Mouse (Mus musculus): Measurements from ENCODE around the gene Slc22a17. TPM values are rescaled to one million over a fixed set of nuclear protein-coding genes. Genes with fewer than 3 reads are reported as not detected.
"Not testable (repeated sequence)": the region's sequence is repeated elsewhere in the genome, so short reads cannot be mapped to it uniquely, and the experiment has no call there.

The Slc22a17 gene
- 0.27 TPM for polyA plus RNA-seq (2012; fragmentation: generic; extraction: Trizol)
- long read RNA-seq, experiment 1, result 0 reads
- long read RNA-seq, experiment 2, result 0 reads

DNA sequence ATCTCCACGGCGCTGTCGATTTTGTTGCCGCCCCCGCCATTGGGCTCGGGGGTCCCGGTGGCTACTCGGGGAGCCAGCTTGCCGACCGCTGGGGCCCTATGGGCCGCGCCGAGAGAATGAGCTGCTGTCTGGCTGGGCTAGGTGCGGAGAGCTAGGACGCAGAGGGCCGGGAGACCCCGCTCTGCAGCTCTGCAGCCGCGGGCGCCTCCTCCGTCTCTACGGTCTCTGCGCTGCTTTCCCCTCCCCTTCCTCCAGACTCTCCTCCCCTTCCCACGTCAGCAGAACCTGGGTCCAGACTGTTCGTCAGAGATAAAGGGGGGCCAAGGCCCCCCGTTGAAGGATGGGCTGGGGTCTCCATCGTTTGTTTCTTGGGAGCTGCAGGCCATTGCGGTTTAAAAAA, at the start of gene Slc22a17:
Gene Slc22a17, minus strand, starts transcription at position 247 of the 400 bp plus-strand sequence.
- Histone ChIP-seq H3K79me2 (ENCODE audit: control insufficient read depth, insufficient read depth) (no peaks in the 10 kb centered on the region), H3K4me3 (ENCODE audit: insufficient read depth, poor library complexity, severe bottlenecking) (no peak within 1 kb of the TSS), H3K27me3 (ENCODE audit: control insufficient read depth, insufficient read depth, insufficient read length) (peaks cover 42% of the 10 kb centered on the region), H3K79me3 (ENCODE audit: low read depth) (no peaks in the 10 kb centered on the region), H3K36me3 (ENCODE audit: control insufficient read depth, insufficient read depth) (no peaks in the 10 kb centered on the region), H3ac (ENCODE audit: control insufficient read depth, insufficient read length, low read depth) (no peak within 1 kb of the TSS)
- no peak for TF ChIP-seq CEBPB (IDR thresholded peaks at IDR 0.05; ENCODE audit: low read depth)
- TF ChIP-seq FOSL1 (IDR thresholded peaks at IDR 0.05; ENCODE audit: insufficient read depth, low read length, poor library complexity, severe bottlenecking), result no peak
- TF ChIP-seq MYOG (IDR thresholded peaks at IDR 0.05; ENCODE audit: control insufficient read depth, extremely low read depth, insufficient read length), result no peak

DNA sequence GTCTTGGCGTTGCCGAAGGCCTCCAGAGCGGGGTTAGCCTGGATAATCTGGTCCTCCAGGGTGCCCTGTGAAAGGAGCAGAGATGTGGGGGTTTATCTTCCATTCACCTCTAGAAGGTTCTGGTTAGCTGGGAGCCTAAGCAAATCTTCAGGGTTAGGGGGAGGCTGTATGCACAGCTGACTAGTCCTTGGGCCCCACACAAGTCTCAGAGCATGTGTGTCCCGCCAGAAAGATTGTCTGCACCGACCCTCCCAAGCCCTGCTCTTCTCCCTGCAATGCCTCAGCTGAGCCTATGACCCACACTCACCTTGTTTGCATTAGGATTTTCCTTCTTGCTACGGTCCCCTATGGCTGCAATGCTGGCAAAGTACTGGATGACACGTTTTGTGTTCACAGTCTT, 49.8 kb upstream of the Slc22a17 start:
- Histone ChIP-seq H3K4me3 (ENCODE audit: insufficient read depth, poor library complexity, severe bottlenecking) (no peak overlapping the region), H3K79me2 (ENCODE audit: control insufficient read depth, insufficient read depth) (no peaks in the 10 kb centered on the region), H3K79me3 (ENCODE audit: low read depth) (no peaks in the 10 kb centered on the region), H3ac (ENCODE audit: control insufficient read depth, insufficient read length, low read depth) (no peak overlapping the region), H3K27me3 (ENCODE audit: control insufficient read depth, insufficient read depth, insufficient read length) (peaks cover 56% of the 10 kb centered on the region), H3K36me3 (ENCODE audit: control insufficient read depth, insufficient read depth) (no peaks in the 10 kb centered on the region)
- no peak for TF ChIP-seq CEBPB (IDR thresholded peaks at IDR 0.05; ENCODE audit: low read depth)
- no peak for TF ChIP-seq USF1 (IDR thresholded peaks at IDR 0.05; ENCODE audit: low read depth)
- TF ChIP-seq MAX (IDR thresholded peaks at IDR 0.05), result no peak
- TF ChIP-seq CTCF (IDR thresholded peaks at IDR 0.05; ENCODE audit: control insufficient read depth, insufficient read depth, insufficient read length), result no peak
- TF ChIP-seq MYOG (IDR thresholded peaks at IDR 0.05; ENCODE audit: control insufficient read depth, extremely low read depth, insufficient read length), result no peak
- TF ChIP-seq MYOD1 (IDR thresholded peaks at IDR 0.05; ENCODE audit: control insufficient read depth, insufficient read length, low read depth), result no peak
- TF ChIP-seq FOSL1 (IDR thresholded peaks at IDR 0.05; ENCODE audit: insufficient read depth, low read length, poor library complexity, severe bottlenecking), result no peak

DNA sequence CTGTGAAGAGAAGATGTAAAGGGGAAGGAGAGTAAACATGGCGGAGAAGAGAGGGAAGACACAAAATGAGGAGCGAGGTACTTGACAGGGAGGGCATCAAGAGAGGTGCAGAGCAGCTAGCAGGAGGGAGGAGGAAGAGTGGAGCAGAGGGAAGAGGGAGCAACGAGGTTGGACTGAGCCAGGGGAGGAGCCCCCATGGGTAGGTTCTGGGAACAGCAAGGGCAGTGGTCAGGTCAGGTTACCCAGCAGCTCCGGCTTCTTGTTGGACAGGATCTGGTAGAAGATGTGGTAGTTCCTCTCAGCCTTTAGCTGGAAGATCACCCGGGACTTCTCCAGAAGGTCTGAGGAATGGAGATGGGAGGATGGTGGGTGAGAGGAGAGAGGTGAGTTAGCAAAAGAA, 48.6 kb upstream of the Slc22a17 start:
- no peaks in the 10 kb centered on the region for H3K79me2 ChIP-seq (ENCODE audit: control insufficient read depth, insufficient read depth)
- H3K79me3 ChIP-seq (ENCODE audit: low read depth), result no peaks in the 10 kb centered on the region
- H3K27me3 ChIP-seq (ENCODE audit: control insufficient read depth, insufficient read depth, insufficient read length), result peaks cover 56% of the 10 kb centered on the region
- TF ChIP-seq CTCF (IDR thresholded peaks at IDR 0.05; ENCODE audit: control insufficient read depth, insufficient read depth, insufficient read length) (no peak), MYOD1 (IDR thresholded peaks at IDR 0.05; ENCODE audit: control insufficient read depth, insufficient read length, low read depth) (no peak), FOSL1 (IDR thresholded peaks at IDR 0.05; ENCODE audit: insufficient read depth, low read length, poor library complexity, severe bottlenecking) (no peak), CEBPB (IDR thresholded peaks at IDR 0.05; ENCODE audit: low read depth) (no peak)
- no peak overlapping the region for H3ac ChIP-seq (ENCODE audit: control insufficient read depth, insufficient read length, low read depth)
- no peak overlapping the region for H3K4me3 ChIP-seq (ENCODE audit: insufficient read depth, poor library complexity, severe bottlenecking)
- H3K36me3 ChIP-seq (ENCODE audit: control insufficient read depth, insufficient read depth), result no peaks in the 10 kb centered on the region

DNA sequence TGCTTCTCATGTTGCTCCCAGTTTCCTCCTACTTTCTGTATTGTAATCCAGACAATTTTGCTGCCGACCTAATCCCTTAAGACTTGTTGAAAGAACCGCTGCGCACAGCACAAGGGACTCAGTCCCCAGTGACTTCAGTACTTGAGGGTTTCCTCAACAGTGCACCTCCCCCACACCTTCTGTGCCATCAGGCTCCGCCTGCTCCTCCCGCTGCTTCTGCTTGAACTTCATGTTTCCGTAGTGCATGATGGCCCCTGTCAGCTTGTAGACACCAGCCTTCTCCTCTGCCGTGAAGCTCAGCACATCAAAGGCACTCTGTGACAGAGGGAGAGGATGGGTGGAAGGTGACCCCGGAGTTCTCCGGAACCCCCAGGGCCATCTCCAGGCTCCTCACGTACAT, 47.8 kb upstream of the Slc22a17 start:
- no peak for TF ChIP-seq USF1 (IDR thresholded peaks at IDR 0.05; ENCODE audit: low read depth)
- TF ChIP-seq CEBPB (IDR thresholded peaks at IDR 0.05; ENCODE audit: low read depth), result no peak
- TF ChIP-seq FOSL1 (IDR thresholded peaks at IDR 0.05; ENCODE audit: insufficient read depth, low read length, poor library complexity, severe bottlenecking), result no peak
- TF ChIP-seq MYOD1 (IDR thresholded peaks at IDR 0.05; ENCODE audit: control insufficient read depth, insufficient read length, low read depth), result no peak
- TF ChIP-seq CTCF (IDR thresholded peaks at IDR 0.05; ENCODE audit: control insufficient read depth, insufficient read depth, insufficient read length), result no peak
- no peak for TF ChIP-seq MYOG (IDR thresholded peaks at IDR 0.05; ENCODE audit: control insufficient read depth, extremely low read depth, insufficient read length)
- no peak for TF ChIP-seq MAX (IDR thresholded peaks at IDR 0.05)
- Histone ChIP-seq H3K4me3 (ENCODE audit: insufficient read depth, poor library complexity, severe bottlenecking) (no peak overlapping the region), H3K36me3 (ENCODE audit: control insufficient read depth, insufficient read depth) (no peaks in the 10 kb centered on the region), H3K79me2 (ENCODE audit: control insufficient read depth, insufficient read depth) (no peaks in the 10 kb centered on the region), H3K27me3 (ENCODE audit: control insufficient read depth, insufficient read depth, insufficient read length) (peaks cover 53% of the 10 kb centered on the region), H3K79me3 (ENCODE audit: low read depth) (no peaks in the 10 kb centered on the region), H3ac (ENCODE audit: control insufficient read depth, insufficient read length, low read depth) (no peak overlapping the region)

DNA sequence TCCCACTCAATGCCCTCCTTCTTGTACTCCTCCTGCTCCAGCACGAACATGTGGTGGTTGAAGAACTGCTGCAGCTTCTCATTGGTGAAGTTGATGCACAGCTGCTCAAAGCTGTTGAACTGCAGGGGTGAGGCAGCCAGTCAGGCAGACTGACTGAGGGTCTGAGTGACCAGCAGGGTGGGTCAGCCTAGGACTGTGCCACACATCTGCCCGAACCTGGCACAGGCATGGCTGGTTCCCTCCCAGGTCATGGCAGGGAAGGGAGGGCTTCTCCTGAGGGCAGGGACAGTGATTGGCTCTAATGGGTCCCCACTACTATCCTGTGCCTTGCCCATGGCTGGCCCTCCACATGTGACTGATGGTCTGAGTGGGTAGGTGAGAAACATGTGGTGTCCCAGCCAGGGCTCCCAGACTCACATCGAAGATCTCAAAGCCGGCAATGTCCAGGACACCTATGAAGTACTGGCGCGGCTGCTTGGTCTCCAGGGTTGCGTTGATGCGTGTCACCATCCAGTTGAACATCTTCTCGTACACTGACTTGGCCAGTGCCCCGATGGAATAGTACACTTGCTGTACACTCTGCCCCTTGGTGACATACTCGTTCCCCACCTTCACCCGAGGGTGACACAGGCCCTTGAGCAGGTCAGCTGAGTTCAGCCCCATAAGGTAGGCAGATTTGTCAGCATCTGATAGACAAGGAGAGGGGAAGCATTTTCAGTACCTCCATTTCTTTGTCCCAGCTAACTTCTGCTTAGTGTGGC, 47.1 kb upstream of the Slc22a17 start:
- not testable (repeated sequence) for H3K79me2 ChIP-seq (ENCODE audit: control insufficient read depth, insufficient read depth); H3K4me3 ChIP-seq (ENCODE audit: insufficient read depth, poor library complexity, severe bottlenecking); H3ac ChIP-seq (ENCODE audit: control insufficient read depth, insufficient read length, low read depth); H3K36me3 ChIP-seq (ENCODE audit: control insufficient read depth, insufficient read depth); H3K79me3 ChIP-seq (ENCODE audit: low read depth)
- peaks cover 50% of the 10 kb centered on the region for H3K27me3 ChIP-seq (ENCODE audit: control insufficient read depth, insufficient read depth, insufficient read length)

DNA sequence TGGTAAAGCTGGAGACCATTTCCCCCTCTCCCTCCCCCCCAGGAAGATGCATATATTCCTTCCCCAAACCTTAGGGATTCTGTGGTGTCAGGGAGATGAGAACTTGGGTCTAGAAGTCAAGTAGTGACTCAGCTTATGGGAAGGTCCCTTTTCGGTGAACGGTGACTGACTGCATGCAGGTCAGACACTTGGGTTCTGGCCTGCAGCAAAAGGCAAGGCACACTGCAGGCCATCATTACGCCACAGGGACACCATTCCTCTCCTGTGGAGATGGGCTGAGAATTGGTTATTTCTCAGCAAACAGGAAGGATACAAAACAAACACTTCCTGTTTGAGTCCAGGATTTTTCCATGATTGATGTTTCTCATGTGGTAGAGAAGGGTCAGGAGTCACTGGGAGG, 46.3 kb upstream of the Slc22a17 start:
- TF ChIP-seq MYOD1 (IDR thresholded peaks at IDR 0.05; ENCODE audit: control insufficient read depth, insufficient read length, low read depth), result no peak
- TF ChIP-seq CTCF (IDR thresholded peaks at IDR 0.05; ENCODE audit: control insufficient read depth, insufficient read depth, insufficient read length), result no peak
- TF ChIP-seq MYOG (IDR thresholded peaks at IDR 0.05; ENCODE audit: control insufficient read depth, extremely low read depth, insufficient read length), result no peak
- TF ChIP-seq FOSL1 (IDR thresholded peaks at IDR 0.05; ENCODE audit: insufficient read depth, low read length, poor library complexity, severe bottlenecking), result no peak
- TF ChIP-seq MAX (IDR thresholded peaks at IDR 0.05), result no peak
- TF ChIP-seq USF1 (IDR thresholded peaks at IDR 0.05; ENCODE audit: low read depth), result no peak
- TF ChIP-seq CEBPB (IDR thresholded peaks at IDR 0.05; ENCODE audit: low read depth), result no peak
- no peaks in the 10 kb centered on the region for H3K36me3 ChIP-seq (ENCODE audit: control insufficient read depth, insufficient read depth)
- H3ac ChIP-seq (ENCODE audit: control insufficient read depth, insufficient read length, low read depth), result no peak overlapping the region

More for the DNA sequence above, 46.3 kb upstream of the Slc22a17 start:
- no peaks in the 10 kb centered on the region for H3K79me3 ChIP-seq (ENCODE audit: low read depth)
- no peak overlapping the region for H3K4me3 ChIP-seq (ENCODE audit: insufficient read depth, poor library complexity, severe bottlenecking)
- peaks cover 49% of the 10 kb centered on the region for H3K27me3 ChIP-seq (ENCODE audit: control insufficient read depth, insufficient read depth, insufficient read length)
- H3K79me2 ChIP-seq (ENCODE audit: control insufficient read depth, insufficient read depth), result no peaks in the 10 kb centered on the region
